Mouse (Mus musculus) neural tube, embryonic 10.5 days (tissue): ENCODE measurements at regions not wholly inside any gene's neighbourhood (a gene's known extent, or its start where the extent isn't known, plus 50 kb on each side); places are given as distances from the start of the nearest gene placed in this dataset.

Experiments
- DNase-seq: peaks from one replicate; pipeline ENCODE4 v3.0.0-alpha.2; 2017; ENCODE audit warnings: low spot score; ENCODE audit errors: extremely low spot score

DNA sequence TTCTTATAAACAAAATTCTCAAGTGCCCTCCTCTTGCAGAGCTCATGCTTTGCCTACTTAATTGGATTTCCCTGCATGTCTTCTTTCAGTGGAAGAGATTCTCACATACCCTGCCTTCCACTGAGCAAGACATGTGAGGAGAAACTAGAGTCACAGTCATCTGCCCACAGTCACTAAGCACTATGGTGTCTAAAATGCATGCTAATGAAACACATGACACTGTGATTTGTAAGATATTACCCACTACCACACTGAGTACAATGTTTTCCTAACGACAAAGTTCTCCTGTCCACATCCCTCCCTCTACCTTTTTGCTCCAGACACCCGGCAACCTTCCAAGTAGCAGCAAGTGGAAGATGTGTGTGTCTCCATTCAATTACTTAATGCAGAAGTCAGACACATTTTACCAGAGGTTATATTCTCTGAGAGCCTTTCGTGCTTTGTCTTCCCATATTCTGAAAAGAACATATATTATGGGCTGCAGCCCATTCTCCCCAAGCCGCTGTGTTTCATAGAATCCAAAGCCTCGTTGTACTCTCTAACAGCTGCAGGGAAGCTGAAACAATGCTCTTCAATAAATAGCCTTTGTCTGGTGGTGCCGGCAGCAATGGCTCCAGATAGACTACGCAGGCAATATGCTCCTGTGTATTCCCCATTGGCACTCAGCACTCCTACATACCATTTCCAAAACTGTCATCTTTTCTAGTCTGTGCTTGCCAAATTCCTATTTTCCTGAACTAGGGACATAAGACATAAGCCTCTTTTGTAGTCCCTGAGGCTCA lies 670.7 kb downstream of the Poteg start:
- DNase-seq: no peak

DNA sequence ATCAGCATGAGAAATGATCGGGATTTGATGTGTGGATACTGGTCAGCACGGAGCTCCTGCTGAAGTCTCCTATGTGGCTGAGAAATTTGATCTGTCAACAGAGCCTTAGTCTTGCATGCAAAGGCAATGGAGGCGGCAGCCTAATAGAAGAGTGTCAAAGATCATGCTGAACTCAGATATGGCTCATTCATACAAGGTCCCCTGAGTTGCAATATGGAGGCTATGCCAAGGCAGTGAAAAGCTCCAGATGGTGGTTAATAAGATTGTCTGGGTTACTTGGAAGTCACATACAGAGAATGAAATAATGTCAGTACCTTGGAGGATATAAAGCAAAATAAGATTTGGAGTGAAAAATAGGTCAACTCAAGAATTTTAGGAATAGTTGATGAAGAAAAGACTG lies 677.6 kb downstream of the Poteg start:
- no peak for DNase-seq

DNA sequence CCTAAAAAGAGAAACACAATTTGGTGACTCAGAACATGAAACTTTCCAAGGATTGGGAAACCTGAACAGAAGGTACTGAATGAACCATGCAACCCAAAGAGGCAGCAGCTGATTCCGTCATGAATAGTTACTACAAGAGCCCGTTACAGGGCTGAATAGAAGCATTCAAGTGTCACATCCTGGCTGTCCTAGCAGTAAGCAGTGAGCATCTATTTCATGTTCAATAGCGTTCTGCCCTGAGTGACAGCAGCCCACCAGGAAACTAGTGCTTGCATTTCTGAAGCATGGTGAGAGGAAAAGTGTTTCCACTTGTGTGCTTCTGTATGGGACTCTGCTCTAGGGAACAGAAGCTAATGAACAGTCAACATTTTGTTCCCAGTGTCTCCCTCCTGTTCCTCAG lies 694.4 kb downstream of the Poteg start:
- no peak for DNase-seq

DNA sequence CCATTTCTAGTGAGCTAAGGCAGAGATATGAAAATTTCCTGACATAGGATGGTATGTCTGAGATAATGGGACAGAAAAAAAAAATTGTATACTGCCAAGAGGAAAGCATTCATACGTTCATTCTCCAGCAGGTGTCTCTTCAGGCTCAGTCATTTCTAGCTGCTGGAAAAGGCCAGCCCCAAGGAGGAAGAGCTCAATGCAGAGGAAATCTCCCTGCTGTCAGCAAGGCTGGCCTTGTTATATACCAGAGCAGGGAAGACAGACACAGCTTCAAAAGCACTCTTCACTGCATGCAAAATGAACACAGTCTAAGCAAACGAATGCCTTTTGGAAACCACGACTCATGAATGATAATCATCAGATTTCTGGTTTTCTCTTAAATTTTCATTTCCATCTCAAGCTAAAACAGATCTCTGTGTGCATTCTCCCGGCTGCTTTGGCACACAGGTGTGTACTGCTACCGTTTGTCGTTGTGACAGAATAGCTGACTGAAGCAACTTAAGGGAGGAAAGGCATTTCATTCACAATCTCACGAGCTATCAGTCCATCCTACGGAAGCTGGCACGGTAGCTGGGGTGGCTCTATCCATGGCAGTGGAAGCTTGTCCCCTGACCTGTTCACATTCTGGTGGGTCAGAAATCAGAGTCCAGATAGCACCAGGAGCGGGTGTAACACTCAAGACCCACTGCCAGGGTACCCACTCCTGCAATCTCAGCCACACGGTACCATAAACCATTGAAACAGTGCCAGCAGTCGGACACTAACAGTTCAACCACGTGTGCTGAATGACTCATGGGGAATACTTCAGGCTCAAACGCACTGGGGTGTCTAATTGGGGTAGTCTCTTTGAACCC lies 701.4 kb downstream of the Poteg start:
- DNase-seq: no peak

DNA sequence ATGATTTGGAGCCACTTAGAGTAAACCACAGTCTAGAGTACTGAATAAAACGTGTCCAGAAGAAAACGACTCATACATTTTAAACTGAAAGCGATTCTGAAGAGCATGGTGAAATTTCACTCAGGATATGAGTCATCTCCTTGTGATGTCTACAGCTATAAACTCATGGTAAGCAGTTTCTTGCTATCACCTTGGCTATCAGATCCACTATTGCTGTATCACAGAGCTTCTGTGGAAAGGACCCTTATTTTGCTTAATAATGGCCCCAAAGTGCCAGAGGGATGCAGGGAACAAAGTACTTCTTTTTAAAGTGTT lies 701.9 kb downstream of the Poteg start:
- no peak for DNase-seq

DNA sequence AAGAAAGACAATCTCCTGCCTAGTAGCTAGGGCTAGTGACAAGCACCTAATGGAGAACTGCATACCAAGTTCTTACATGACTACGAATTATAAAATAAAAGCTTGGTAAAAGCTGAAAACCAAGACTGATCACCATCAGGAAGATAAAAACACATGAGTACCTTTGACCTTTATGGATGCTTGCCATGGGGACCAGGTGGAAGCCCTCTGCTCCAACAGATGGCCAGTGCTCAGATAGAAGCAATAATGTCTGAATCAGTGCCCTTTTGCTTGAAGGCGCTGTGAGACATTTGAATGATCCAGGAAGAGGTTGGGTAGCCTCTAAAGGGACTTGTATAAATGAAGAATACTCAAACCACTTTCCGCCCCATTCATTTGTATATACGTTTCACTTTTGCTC lies 713.2 kb downstream of the Poteg start:
- DNase-seq: no peak

DNA sequence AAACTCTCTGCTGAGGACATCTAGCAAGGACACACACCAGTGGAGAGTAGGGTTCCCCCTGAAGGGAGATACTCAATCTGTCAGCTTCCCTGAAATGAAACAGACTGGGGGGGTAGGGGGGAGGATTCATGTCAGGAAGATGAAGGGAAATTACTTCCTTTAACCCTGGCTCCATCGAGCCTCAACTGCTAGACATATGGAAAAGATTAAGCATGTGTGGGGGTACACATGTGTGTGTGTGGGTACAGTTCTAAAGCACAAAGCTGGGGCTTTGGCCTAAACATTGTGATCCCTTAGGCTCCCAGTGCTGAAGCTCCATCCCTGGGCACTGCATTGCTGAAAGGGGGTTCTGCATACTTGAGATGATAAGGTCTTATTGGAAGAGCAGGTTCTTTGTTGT lies 720.6 kb downstream of the Poteg start:
- DNase-seq: no peak

DNA sequence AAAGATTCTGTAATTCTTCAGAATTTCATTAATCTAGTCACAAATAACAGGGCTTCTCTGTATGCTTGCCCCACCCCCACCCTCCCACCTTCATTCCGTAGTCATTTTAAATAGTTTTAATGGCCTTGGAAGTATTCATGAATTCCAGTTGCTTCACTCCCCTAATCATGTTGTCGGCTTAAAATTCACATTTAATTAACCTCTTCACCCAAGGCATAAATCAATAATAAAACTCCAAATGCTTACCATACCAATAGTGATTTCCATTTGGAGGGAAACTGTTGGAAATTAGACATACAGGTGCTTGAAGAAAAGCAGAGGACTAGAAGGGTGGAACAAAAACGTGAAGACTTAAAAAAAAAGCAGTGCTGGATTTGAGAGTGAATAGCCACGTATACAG lies 724.0 kb downstream of the Poteg start:
- no peak for DNase-seq

DNA sequence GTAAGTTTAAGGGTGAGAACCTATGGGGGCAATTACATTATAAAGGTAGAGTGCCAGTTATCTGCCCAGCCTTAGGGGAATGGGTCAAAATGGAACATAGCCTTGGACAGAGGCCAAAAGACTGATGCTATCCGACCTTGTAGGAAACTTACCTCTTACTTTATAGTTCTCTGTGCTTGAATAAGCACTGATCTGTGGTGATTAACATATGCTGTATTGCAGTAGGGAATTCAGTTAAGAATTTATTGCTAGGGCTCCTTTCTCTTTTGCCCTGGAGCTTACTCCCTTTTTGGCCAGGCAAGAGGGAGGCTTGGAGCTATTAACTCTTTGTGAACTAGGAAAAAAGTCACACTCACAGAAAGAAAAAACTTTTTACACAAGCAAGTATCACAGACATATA lies 748.5 kb downstream of the Poteg start:
- no peak for DNase-seq

DNA sequence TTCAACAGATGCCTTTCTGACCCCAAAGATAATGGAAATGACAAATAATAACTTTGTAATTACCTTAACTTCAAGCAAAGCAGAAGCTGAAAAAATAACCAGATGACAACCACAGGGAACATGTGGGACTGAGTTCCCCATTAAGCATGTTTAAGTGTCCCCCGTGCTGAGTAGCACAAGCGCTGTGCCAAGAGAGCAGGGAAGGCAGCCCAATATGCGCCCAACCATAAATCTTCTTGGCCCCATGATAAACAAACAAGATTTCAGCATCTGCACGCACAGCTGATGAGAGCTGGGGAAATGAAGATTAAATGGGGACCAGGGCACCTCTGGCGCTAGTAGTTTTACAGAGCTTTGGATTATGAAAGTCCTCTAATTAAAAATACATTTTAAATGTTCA lies 788.1 kb downstream of the Poteg start:
- no peak for DNase-seq

DNA sequence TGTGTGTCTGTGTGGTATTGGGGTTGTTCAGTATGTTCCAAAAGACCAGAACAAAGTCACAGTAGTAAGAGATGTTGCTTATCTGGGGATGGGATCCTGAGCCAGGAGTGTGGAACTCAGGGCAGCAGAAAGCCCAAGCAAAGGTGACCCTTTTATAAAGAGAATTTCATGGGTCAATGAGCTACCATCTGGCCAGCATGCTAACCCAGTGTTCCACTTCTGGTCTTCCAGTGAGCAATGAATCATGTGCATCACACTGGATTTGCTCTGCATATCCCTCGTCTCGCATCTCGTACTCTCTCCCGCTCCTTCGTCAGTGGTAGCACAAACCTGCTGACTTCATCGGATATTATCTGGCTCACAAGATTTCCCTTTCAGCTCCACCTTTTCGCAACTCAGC lies 791.9 kb downstream of the Poteg start:
- DNase-seq: peak; percentile 29

DNA sequence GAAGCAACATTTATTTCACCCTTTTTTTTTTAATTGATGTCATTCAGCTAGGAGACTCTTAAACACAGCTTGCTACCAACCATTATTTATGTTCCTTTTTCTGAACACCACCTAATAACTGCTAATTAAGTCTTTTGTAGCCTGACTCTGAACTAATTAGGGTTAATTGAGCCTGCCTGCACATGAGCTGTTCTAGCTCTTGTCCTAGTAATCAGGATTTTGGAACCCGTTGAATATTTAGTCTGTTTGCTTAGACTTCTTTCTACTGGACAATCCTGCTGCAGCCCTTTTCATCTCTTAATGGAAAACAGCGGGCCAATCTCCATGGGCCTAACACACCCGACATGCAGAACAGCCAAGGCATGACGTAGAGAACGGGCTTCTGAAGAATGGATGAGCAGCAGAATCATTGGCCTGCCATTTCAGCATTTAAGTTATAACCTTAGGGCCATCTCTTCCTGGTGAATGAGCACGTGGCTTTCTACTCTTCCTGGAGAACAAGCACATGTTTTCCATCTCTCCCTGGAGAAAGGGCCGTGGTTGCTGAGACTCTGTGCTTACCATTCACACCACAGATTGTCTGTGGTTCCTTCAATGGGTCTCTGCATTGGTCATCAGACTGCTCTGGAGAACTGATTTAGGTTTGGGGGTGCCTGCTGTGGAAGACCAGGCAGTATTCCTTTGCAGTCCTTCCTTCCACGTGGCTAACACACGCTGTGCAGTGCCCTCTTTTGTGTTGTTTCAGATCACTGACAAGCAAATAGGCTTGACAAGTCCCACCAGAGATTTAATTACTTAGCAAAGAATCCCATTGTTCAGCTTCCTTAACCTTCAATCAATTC lies 805.1 kb downstream of the Poteg start:
- DNase-seq: no peak

DNA sequence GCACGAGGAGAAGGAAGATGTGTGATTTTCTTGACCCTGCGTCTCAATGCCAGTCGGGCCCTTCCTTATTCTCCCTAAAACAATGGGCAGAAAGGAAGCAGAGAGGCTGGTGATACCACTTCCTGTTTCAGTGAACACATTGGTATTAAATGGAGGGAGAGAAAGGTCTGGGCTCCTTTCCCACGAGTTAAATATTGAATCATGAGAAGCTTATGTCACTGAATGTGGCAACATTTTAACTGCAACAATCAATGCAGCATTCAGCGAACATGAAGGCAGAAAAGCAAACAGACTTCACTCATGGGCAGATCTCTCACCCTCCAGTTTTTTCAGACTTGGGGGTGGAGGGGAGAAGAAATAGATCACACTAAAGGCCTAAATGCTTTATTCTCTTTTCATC lies 819.8 kb downstream of the Poteg start:
- no peak for DNase-seq

DNA sequence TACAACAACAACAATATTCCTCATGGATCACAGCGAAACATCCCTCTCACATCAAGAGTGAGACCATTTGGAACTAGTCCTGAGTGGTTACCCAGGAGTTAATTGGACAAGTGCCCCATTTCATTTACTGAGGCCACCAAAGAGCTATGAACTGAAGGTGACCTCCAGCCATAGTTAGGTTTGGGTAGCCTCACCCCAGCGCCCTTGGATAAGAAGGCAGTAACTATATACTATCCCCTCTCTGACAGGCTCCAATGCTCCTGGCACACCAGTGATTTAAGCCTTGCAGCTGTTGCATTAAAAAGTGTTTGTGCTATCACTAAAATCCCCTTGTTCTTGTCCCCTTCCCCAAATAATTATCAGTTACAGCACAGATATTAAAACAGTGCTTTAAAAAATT lies 836.8 kb downstream of the Poteg start:
- no peak for DNase-seq

DNA sequence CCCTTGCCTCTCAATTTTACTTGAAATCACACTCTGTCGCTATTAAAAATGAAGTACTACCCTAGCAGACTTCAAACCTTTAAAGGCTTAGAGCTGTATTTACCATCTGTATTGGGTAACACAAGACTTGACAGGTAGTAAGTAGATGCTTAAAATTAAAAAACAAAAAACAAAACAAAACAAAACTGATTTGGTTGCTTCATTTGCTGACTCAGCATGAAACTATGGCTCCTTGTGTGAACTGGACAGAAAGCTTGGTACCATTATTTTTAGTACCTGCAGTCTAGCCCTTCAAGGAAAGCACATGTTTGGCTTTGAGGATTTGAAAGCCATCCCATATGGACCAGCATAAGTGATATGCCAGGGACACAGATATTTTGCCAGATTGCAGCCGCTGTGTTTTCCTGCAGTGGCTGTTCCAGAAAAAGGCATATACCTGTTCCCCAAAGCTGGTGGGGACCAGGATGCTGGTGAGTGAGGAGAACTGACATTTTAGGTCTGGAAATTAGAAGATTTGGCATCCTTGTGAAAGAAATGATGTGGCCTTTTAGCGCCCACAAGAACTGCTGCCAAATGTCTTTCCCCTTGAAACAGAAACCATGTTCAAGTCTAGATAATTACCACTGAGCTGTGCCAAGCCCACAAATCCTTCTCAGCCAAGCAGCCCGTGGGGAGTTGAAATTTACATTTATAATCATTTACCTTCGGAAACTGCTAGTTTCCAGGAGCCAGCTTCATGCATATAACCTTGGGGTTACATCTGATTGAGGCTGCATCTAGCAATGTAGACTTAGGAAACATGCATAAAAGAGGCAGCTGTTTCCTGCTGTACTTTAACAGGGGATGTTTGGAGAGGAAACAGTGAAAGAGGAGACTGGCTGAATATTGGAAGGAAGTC lies 851.7 kb downstream of the Poteg start:
- no peak for DNase-seq

DNA sequence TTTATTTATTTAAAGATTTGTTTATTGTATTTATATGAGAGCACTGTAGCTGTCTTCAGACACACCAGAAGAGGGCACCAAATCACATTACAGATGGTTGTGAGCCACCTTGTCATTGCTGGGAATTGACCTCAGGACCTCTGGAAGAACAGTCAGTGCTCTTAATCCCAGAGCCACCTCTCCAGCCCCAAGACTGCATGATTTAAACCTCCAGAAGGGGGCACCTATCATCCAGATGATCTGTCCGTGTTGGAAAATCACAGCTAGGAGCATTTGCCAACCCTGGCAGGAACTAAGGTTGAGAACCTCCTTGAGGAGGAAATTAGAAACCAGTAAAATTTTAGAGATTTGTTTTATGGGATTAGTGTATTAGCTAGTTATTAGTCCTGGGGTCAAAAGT lies 869.6 kb downstream of the Poteg start:
- no peak for DNase-seq

DNA sequence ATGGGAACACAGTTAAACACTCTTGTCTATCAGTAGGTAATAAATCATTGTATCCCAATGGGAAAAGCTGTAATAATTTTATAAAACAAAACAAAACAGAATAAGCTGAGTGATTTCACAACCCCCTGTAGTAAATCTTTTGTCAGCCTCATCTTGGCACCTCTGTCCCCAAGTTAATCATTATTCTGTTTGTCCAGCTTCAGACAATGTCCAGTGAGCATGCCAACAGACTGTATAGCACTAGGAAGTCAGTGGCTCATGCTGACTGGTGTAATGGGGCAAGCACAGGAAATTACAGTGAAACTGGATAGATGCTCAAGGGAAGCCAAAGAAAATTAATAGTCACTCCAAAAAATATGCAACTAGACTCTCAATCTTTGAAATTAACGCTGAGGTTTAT lies 885.9 kb downstream of the Poteg start:
- DNase-seq: no peak

DNA sequence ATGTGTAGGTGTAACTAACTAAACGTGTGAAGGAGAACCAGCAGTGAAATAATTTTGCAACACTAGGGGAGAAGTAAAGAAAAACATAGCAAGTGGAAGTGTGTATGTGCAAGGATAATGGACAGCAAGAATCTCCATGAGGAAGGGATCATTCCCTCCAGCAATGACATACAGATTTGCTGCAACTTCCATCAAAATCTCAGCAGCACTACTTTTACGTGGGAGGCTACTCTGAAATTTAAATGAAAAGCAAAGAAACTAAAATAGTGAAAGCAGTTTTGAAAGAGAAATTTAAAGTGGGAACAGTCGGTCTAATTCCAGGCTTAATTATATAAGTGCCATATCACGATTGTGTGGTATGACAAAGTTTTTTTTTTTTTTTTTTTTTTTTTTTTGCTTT lies 890.0 kb downstream of the Poteg start:
- no peak for DNase-seq

DNA sequence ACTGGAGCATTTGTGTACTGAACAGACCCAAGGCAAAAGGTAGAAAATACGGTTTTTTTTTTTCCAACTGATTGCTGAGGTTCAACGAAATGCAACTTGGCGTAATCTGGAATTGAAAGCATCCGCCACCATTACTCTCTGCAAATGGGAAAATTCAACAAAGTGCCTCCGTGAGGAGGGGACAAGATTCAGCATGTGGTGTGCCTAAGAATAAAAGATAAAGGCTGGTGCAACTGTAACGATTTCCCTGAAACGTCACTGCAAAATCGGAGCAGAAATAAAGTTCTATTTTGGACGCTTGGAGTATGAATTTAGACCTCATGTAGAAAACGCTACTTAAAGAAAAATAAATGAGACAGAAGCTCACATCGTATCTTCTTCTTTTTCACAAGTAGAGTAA lies 893.8 kb downstream of the Poteg start:
- DNase-seq: no peak

DNA sequence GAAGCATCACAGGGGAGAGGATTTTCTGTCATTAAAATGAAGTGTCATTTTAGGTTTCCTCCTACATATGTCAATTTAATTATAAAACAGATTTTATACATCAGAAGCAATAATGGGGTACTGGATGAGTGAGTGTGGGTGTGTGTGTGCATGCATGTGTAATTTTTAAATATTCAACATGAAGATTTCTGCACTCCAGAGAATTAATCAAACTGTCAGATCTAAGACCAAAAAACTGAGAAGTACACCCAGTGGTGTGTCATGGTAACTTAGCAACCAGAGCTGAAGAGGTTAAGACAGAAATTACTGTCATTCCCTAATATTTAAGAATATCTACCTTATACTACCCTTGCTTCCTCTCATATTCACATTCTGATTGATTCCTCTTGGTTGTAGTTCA lies 919.0 kb downstream of the Poteg start:
- no peak for DNase-seq

DNA sequence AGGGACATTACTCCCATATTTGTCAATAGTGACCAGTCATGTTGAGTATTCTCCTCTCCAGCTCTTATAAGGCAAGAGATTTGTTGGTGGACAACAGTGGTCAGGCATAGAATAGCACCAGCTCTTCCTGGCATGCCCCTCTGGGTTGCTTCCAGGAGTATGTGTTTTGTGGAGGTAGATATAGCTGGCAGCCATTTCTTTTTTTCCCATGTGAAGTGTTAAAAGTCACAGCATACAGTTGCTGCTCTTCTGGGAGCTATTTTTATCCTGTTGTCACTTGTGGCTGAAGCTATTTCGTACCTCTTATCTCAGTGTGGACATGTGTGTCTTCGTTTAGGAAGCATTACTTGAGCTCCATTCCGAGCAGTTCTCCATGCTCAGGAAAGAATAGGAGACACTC lies 919.9 kb downstream of the Poteg start:
- DNase-seq: no peak
